ENCODE assay signal across 14 mouse cellular contexts in the genomic region with DNA sequence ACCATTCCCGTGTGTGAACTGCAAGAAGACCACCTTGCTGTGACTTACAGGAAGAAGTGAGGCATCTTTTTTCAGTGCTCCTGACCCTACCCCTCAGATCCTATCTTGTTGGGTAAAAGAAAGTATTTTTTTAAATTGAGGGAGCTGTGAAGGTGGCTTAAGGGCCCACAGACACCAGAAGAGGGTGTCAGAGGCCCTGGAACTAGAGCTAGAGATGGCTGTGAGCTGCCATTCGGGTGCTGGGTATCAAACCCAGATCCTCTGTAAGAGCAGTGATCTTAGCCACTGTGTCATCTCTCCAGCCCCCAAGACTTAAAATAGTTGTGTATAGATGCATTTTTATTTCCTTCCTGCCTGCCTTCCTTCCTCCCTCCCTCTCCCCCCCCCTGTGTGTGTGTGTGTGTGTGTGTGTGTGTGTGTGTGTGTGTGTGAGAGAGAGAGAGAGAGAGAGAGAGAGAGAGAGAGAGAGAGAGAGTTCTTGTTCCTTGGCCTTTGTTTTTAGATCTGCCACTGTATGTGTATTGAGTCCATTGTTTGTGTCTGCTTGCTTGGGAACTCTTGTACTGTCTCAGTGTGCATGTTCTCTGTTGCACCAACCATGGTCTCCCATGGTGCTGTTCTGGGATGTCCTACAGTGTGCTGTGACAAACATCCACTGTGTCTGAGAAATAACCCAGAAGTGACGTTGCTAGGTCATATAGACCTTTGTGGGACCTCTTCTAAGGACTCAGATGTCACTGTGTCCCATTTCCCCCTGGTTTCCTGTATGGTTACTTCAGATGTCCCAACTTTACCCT. TPM values are rescaled to one million over a fixed set of nuclear protein-coding genes. Genes with fewer than 3 reads are reported as not detected.
A peak's percentile ranks its signal among the peaks of the same experiment; 100 is the strongest.
DNase-seq lines count a peak whose midpoint lies in the region; ATAC-seq and TF ChIP-seq lines count a peak whose summit lies in the region.
"Had no signal": no experiment of that assay in that cellular context is flagged by ENCODE, and none has a peak within 500 bp of the region (broad histone marks: within the 10 kb centered on the region; RNA-seq: fewer than 3 reads in every experiment).

No protein-coding gene starts in this region.

- no peaks in the 10 kb centered on the region for H3K9me3 ChIP-seq in heart, embryonic 12.5 days (replicated peaks)
- no peaks in the 10 kb centered on the region for H3K9me3 ChIP-seq in lung, embryonic 16.5 days (ENCODE audit: control insufficient read depth, low read length)
- no peaks in the 10 kb centered on the region for H3K9me3 ChIP-seq in forebrain, postnatal 0 days (ENCODE audit: low read length)

- H3K4me1 ChIP-seq in heart, embryonic 12.5 days (replicated peaks): peaks cover 73% of the 10 kb centered on the region
- peaks cover 46% of the 10 kb centered on the region for H3K4me1 ChIP-seq in lung, embryonic 16.5 days (replicated peaks; ENCODE audit: control insufficient read depth, insufficient read depth, low read length)
- H3K4me1 ChIP-seq in lung, adult 2 months (ENCODE audit: control insufficient read depth, insufficient read depth, low read length): peaks cover 44% of the 10 kb centered on the region
- H3K4me1 ChIP-seq in bone marrow, adult 2 months (ENCODE audit: control insufficient read depth, insufficient read depth, low read length): peaks cover 11% of the 10 kb centered on the region
- H3K4me1 ChIP-seq in forebrain, postnatal 0 days (ENCODE audit: insufficient read depth): peaks cover 3% of the 10 kb centered on the region; the same call in 1 of the 2 replicates

- WGBS in heart, embryonic 12.5 days: 65% methylated on average over 3 of the region's 3 CpGs
- 63% methylated on average over 3 of the region's 3 CpGs for WGBS in lung, embryonic 16.5 days
- 39% methylated on average over 3 of the region's 3 CpGs for WGBS in lung, adult 2 months
- WGBS in bone marrow, adult 2 months: 25% methylated on average over 3 of the region's 3 CpGs
- WGBS in forebrain, postnatal 0 days: 79% methylated on average over 3 of the region's 3 CpGs

- H3K4me3 ChIP-seq in heart, embryonic 12.5 days: no peak overlapping the region
- H3K4me3 ChIP-seq in lung, embryonic 16.5 days (ENCODE audit: low read length): no peak overlapping the region
- H3K4me3 ChIP-seq in lung, adult 2 months (replicated peaks; ENCODE audit: extremely low read depth, low read depth, low read length): no peak overlapping the region
- H3K4me3 ChIP-seq in bone marrow, adult 2 months (replicated peaks; ENCODE audit: control insufficient read depth, low read depth, low read length): no peak overlapping the region
- H3K4me3 ChIP-seq in forebrain, postnatal 0 days (ENCODE audit: low read depth, low read length): no peak overlapping the region

- H3K36me3 ChIP-seq in heart, embryonic 12.5 days: 0 out of 2 replicates have a peak, but pooled peaks cover 3% of the 10 kb centered on the region
- H3K36me3 ChIP-seq in lung, embryonic 16.5 days (ENCODE audit: control insufficient read depth, insufficient read depth, low read length): no peaks in the 10 kb centered on the region
- no peaks in the 10 kb centered on the region for H3K36me3 ChIP-seq in forebrain, postnatal 0 days (ENCODE audit: insufficient read depth)

- H3K27ac ChIP-seq in heart, embryonic 12.5 days (ENCODE audit: poor library complexity, severe bottlenecking): peak overlapping the region; percentile 91
- H3K27ac ChIP-seq in lung, embryonic 16.5 days (ENCODE audit: low read length): peak overlapping the region; percentile 73; the same call in 1 of the 2 replicates
- H3K27ac ChIP-seq in bone marrow, adult 2 months (ENCODE audit: control insufficient read depth, insufficient read depth, low read depth, low read length, poor library complexity): peak overlapping the region; percentile 30; the same call in 1 of the 2 replicates
- H3K27ac ChIP-seq in forebrain, postnatal 0 days (ENCODE audit: low read depth, low read length): no peak overlapping the region
- H3K27ac ChIP-seq: kidney, postnatal 0 days had no signal

- no peak for TF ChIP-seq POLR2A in lung, adult 2 months (IDR thresholded peaks at IDR 0.05; ENCODE audit: borderline replicate concordance, extremely low read depth, low read depth, low read length)
- TF ChIP-seq POLR2A in bone marrow, adult 2 months (IDR thresholded peaks at IDR 0.05; ENCODE audit: borderline replicate concordance, control insufficient read depth, low read depth, low read length): no peak

- no peak for ATAC-seq in heart, embryonic 12.5 days (ENCODE audit: insufficient number of reproducible peaks, low FRiP score)
- no peak for ATAC-seq in lung, embryonic 16.5 days (ENCODE audit: low read depth)
- ATAC-seq in forebrain, postnatal 0 days: no peak
- ATAC-seq: inflammation-experienced regulatory T-cells, adult 6 months; Patski had no signal

- no peak for TF ChIP-seq CTCF in lung, adult 2 months (IDR thresholded peaks at IDR 0.05; ENCODE audit: insufficient read depth, low read length)
- no peak for TF ChIP-seq CTCF in bone marrow, adult 2 months (IDR thresholded peaks at IDR 0.05; ENCODE audit: control insufficient read depth, insufficient read depth, low read length)
- no peak for TF ChIP-seq CTCF in forebrain, postnatal 0 days (IDR thresholded peaks at IDR 0.05; ENCODE audit: low read depth)

- no peaks in the 10 kb centered on the region for H3K27me3 ChIP-seq in heart, embryonic 12.5 days (replicated peaks)
- H3K27me3 ChIP-seq in lung, embryonic 16.5 days (ENCODE audit: control insufficient read depth, insufficient read depth, low read depth, low read length): no peaks in the 10 kb centered on the region
- no peaks in the 10 kb centered on the region for H3K27me3 ChIP-seq in forebrain, postnatal 0 days (ENCODE audit: insufficient read depth, low read length)
- H3K27me3 ChIP-seq: Patski had no signal

- no peak overlapping the region for H3K4me2 ChIP-seq in heart, embryonic 12.5 days
- H3K4me2 ChIP-seq in lung, embryonic 16.5 days (ENCODE audit: low read depth, low read length): no peak overlapping the region
- H3K4me2 ChIP-seq in forebrain, postnatal 0 days (ENCODE audit: low read depth): no peak overlapping the region

- no peak for DNase-seq in heart, adult 11 months
- no peak for DNase-seq in lung, adult 2 months
- peak; percentile 53 for DNase-seq in thymus, postnatal 0 days (ENCODE audit: low spot score)
- no peak for DNase-seq in forebrain, postnatal 0 days
- DNase-seq: cerebellum, postnatal 10 days; midbrain, embryonic 14.5 days; retina, postnatal 1 day had no signal

- no peak overlapping the region for H3K9ac ChIP-seq in heart, embryonic 12.5 days
- no peak overlapping the region for H3K9ac ChIP-seq in lung, embryonic 16.5 days (ENCODE audit: low read length)
- H3K9ac ChIP-seq in forebrain, postnatal 0 days: no peak overlapping the region

RNA-seq across cellular contexts. Expression of gene Ldhd, which starts 35.9 kb away (rescaled TPM):
- 0.70 and 0.92 TPM in 2 replicates for polyA plus RNA-seq in heart, embryonic 12.5 days (2016; fragmentation: Nextera tagmentation; extraction: Ambion mirVana)
- 1.1 and 1.6 TPM in 2 replicates for polyA plus RNA-seq in lung, embryonic 16.5 days (2015; fragmentation: Nextera tagmentation; extraction: Ambion mirVana)
- polyA plus RNA-seq in lung, adult 2 months (2012; rRNA removed): 8.8 and 9.4 TPM in 2 replicates
- polyA plus RNA-seq in bone marrow, adult 2 months (2011; ENCODE audit: insufficient read depth, insufficient read length, low replicate concordance, missing spikeins): 0.38 and 1.5 TPM in 2 replicates
- polyA plus RNA-seq in thymus, postnatal 0 days (2015; fragmentation: Nextera tagmentation; extraction: Ambion mirVana): 3.8 and 3.9 TPM in 2 replicates
- total RNA-seq in forebrain, postnatal 0 days (2014; rRNA removed): 0.54 and 1.8 TPM in 2 replicates
- polyA plus RNA-seq in forebrain, postnatal 0 days (2015; fragmentation: Nextera tagmentation; extraction: Ambion mirVana): 0.65 and 1.1 TPM in 2 replicates
- total RNA-seq: granulocyte monocyte progenitor cell, adult 5-6 weeks had no signal

RNA-seq across cellular contexts. Expression of gene Zfp1, which starts 49.0 kb away (rescaled TPM):
- polyA plus RNA-seq in heart, embryonic 12.5 days (2016; fragmentation: Nextera tagmentation; extraction: Ambion mirVana): 14.4 and 15.6 TPM in 2 replicates
- 19.8 and 19.9 TPM in 2 replicates for polyA plus RNA-seq in lung, embryonic 16.5 days (2015; fragmentation: Nextera tagmentation; extraction: Ambion mirVana)
- 3.6 and 4.8 TPM in 2 replicates for polyA plus RNA-seq in lung, adult 2 months (2012; rRNA removed)
- polyA plus RNA-seq in bone marrow, adult 2 months (2011; ENCODE audit: insufficient read depth, insufficient read length, low replicate concordance, missing spikeins): 6.0 and 9.7 TPM in 2 replicates
- 23.6 and 29.7 TPM in 2 replicates for polyA plus RNA-seq in thymus, postnatal 0 days (2015; fragmentation: Nextera tagmentation; extraction: Ambion mirVana)
- total RNA-seq in forebrain, postnatal 0 days (2014; rRNA removed): 29.9 and 34.3 TPM in 2 replicates
- 20.0 and 24.7 TPM in 2 replicates for polyA plus RNA-seq in forebrain, postnatal 0 days (2015; fragmentation: Nextera tagmentation; extraction: Ambion mirVana)

RNA-seq across cellular contexts. Expression of gene Znrf1, which starts 58.3 kb away (rescaled TPM):
- 33.1 and 35.1 TPM in 2 replicates for polyA plus RNA-seq in heart, embryonic 12.5 days (2016; fragmentation: Nextera tagmentation; extraction: Ambion mirVana)
- polyA plus RNA-seq in lung, embryonic 16.5 days (2015; fragmentation: Nextera tagmentation; extraction: Ambion mirVana): 18.3 and 19.0 TPM in 2 replicates
- polyA plus RNA-seq in lung, adult 2 months (2012; rRNA removed): 103 and 116 TPM in 2 replicates
- polyA plus RNA-seq in bone marrow, adult 2 months (2011; ENCODE audit: insufficient read depth, insufficient read length, low replicate concordance, missing spikeins): 41.3 and 124 TPM in 2 replicates
- 173 and 227 TPM in 2 replicates for polyA plus RNA-seq in thymus, postnatal 0 days (2015; fragmentation: Nextera tagmentation; extraction: Ambion mirVana)
- 180 and 225 TPM in 2 replicates for total RNA-seq in forebrain, postnatal 0 days (2014; rRNA removed)
- 101 and 113 TPM in 2 replicates for polyA plus RNA-seq in forebrain, postnatal 0 days (2015; fragmentation: Nextera tagmentation; extraction: Ambion mirVana)
